Mouse (Mus musculus) hindbrain, embryonic 12.5 days (tissue): ENCODE measurements around the gene Il33. TPM values are rescaled to one million over a fixed set of nuclear protein-coding genes. Genes with fewer than 3 reads are reported as not detected.

Experiments used
- ATAC-seq: fragments of 200-750 bp; cut with Nextera tagmentation; 2 replicates; pipeline ENCODE4 v1.8.0; 2017; ENCODE audit warnings: moderate TSS enrichment; ENCODE audit not compliant: low FRiP score
- H3K27ac ChIP-seq: fragments of 300-500 bp; sonication (generic); 2 replicates; pipeline ENCODE4 v1.5.1; 2016; ENCODE audit warnings: mild to moderate bottlenecking
- H3K27me3 ChIP-seq: fragments of 300-500 bp; sonication (generic); 2 replicates; pipeline ENCODE4 v1.6.1; 2016; ENCODE audit warnings: mild to moderate bottlenecking
- H3K36me3 ChIP-seq: fragments of 300-500 bp; sonication (generic); 2 replicates; pipeline ENCODE4 v1.6.1; 2016; ENCODE audit warnings: mild to moderate bottlenecking
- H3K4me1 ChIP-seq: fragments of 300-500 bp; sonication (generic); 2 replicates; pipeline ENCODE4 v1.6.1; 2016
- H3K4me2 ChIP-seq: fragments of 300-500 bp; sonication (generic); replicated peaks from 2 replicates; pipeline ENCODE4 v1.6.1; 2016; ENCODE audit warnings: mild to moderate bottlenecking
- H3K4me3 ChIP-seq: fragments of 300-500 bp; sonication (generic); 2 replicates; pipeline ENCODE4 v1.5.1; 2016; ENCODE audit warnings: mild to moderate bottlenecking
- H3K9ac ChIP-seq: fragments of 300-500 bp; sonication (generic); 2 replicates; pipeline ENCODE4 v1.6.1; 2016; ENCODE audit warnings: mild to moderate bottlenecking, moderate library complexity
- H3K9me3 ChIP-seq: fragments of 300-500 bp; sonication (generic); replicated peaks from 2 replicates; pipeline ENCODE4 v1.6.1; 2016; ENCODE audit warnings: mild to moderate bottlenecking
- WGBS: fragments of 180-500 bp; shearing (Covaris S2); methylation state at CpG from one replicate; pipeline ENCODE4 v1.1.7; 2016; 5-methylcytosine and 5-hydroxymethylcytosine counted together
- polyA plus RNA-seq: library from polyadenylated mRNA; unstranded; fragments of >200 nt; fragmentation: Nextera tagmentation; extraction: Ambion mirVana; gene quantifications from 2 replicates; pipeline ENCODE4 v1.2.1, GENCODE M21; 2016

Gene Il33
- polyA plus RNA-seq = 1.7 and 1.8 TPM in 2 replicates

DNA sequence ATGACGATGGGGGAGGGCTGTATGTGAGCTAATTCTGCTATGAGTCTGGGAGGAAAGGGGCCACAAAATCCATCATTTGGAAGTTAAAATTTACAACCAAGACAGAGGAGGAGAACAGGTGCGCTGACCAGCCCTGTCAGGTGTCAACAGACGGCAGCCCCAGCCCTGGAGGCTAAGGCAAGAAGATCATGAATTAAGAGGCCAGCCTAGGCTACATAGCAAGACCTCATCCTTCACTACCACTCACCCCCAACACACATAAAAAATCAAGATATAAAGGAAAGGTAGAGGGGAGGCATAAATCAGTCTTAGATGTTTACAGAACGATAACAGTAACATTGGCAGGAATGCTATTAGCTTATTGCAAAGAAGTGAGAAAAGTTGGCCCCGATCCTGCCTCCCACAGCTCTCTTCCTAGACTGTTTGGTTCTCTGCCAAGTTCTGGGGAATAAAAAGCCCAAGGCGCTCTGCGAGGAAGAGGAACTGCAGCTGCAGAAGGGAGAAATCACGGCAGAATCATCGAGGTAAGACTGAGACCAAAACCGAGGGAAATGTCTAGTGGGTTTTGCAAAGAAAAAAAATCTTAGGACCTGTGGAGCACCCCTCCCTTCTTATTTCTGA, at the start of gene Il33:
Il33 (plus strand) TSS at position 477 of the 621 bp plus-strand sequence.
- Histone ChIP-seq H3K9ac (no peak within 1 kb of the TSS), H3K27me3 (no peaks in the 10 kb centered on the region), H3K4me3 (no peak within 1 kb of the TSS), H3K9me3 (no peaks in the 10 kb centered on the region), H3K4me1 (0 out of 2 replicates have a peak, but pooled peaks cover 4% of the 10 kb centered on the region), H3K27ac (no peak within 1 kb of the TSS), H3K4me2 (no peak within 1 kb of the TSS), H3K36me3 (no peaks in the 10 kb centered on the region)
- 71% methylated on average over 10 of the region's 10 CpGs for WGBS
- ATAC-seq = no peak

DNA sequence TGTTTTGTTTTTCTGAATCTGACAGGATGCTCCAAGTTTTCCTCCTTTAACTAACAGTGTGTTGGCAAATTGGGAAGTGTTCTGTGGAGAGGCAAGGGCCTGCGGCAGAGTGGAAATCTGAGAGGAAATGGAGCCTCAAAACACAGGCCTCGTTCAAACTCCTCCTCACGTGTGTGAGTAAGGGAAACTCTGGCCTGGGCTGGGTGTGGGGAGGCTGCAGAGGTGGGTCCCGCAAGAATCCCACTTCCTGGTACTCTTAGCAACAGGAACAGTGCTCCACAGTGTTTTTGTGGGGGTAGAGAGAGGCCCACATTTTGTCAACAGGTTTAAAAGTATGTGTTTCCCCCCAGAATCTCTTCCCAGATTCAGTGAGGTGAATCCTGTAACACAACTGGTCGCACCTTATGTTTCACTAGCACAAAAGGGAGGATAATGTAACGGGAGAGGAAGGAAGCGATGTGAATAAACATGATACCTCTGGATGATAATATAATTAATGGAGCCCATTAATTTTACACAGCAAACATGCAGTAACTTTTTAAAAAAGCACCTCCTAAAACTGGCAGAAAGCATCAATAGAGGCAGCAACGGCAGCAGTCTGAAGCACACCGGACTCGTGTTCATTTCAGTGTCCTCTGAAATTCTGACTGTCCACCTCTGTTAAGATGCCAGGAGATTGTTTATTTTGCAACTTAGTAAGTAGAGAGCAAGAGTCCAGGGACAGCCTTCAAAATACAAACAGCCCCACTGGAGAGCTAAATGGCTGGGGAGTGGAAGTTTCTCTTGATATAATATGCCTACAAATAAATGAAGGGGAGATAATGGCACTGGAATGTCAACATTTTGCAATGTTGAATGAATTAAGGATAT, 47.3 kb upstream of the Il33 start:
- Histone ChIP-seq H3K9me3 (no peaks in the 10 kb centered on the region), H3K27ac (no peak overlapping the region), H3K27me3 (no peaks in the 10 kb centered on the region), H3K4me2 (no peak overlapping the region), H3K36me3 (no peaks in the 10 kb centered on the region), H3K9ac (no peak overlapping the region), H3K4me3 (no peak overlapping the region), H3K4me1 (no peaks in the 10 kb centered on the region)
- no peak for ATAC-seq
- 72% methylated on average over 10 of the region's 10 CpGs for WGBS

DNA sequence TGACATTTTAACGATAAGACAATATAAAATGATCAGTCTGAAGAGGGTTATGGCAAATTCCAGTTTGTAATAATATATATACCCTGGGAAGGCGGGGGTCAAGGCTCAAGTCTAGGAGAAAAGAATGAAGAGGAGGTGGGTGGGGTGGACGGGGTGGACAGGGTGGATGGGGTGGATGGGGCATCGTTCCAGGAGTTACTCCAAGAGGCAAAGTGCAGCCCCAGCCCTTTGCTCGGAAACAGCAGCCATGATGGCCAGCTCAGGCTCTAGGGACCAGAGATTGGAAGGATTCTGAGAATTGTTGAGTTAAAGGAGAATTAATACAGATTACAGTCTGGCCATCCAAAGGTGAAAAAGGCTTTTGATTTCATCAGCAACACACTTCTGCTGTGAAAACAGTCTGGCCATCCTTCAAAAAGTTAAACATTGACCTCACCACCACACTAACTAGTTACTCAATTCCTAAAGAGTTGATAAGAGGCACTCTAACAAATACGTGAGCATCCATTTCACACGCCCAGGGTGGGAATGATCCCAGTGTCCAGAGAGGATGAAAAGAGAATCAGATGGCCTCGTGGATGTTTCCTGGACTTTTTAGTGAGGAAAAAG, 45.9 kb upstream of the Il33 start:
- no peaks in the 10 kb centered on the region for H3K9me3 ChIP-seq
- no peak overlapping the region for H3K9ac ChIP-seq
- H3K4me3 ChIP-seq = no peak overlapping the region
- H3K4me1 ChIP-seq = no peaks in the 10 kb centered on the region
- H3K27ac ChIP-seq = no peak overlapping the region
- 85% methylated on average over 8 of the region's 8 CpGs for WGBS
- no peak overlapping the region for H3K4me2 ChIP-seq
- H3K36me3 ChIP-seq = no peaks in the 10 kb centered on the region
- ATAC-seq = no peak
- H3K27me3 ChIP-seq = no peaks in the 10 kb centered on the region

DNA sequence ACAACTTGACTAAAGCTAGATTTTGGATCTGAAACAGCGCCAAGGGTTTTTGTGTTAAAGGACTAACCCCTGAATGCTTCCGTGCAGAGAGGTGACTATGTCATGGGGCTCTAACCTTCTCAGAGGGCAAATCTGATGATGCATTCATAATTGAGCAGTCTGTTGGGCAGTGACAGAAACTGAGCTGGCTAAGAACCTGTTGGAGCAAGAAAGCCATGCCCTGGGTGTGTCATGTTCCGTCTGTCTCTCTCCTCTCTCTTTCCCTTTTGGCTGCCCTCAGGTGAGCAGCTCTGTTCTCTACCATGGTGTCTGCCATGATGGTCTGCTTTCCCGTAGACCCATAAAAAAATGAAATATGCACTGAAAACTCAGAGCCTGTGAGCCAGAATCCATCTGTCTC, 44.0 kb upstream of the Il33 start:
- ATAC-seq = no peak
- no peaks in the 10 kb centered on the region for H3K27me3 ChIP-seq
- H3K4me3 ChIP-seq = no peak overlapping the region
- no peak overlapping the region for H3K4me2 ChIP-seq
- H3K27ac ChIP-seq = no peak overlapping the region
- H3K9me3 ChIP-seq = no peaks in the 10 kb centered on the region
- H3K4me1 ChIP-seq = no peaks in the 10 kb centered on the region
- H3K36me3 ChIP-seq = no peaks in the 10 kb centered on the region
- no peak overlapping the region for H3K9ac ChIP-seq
- WGBS = 87% methylated on average over 4 of the region's 4 CpGs

DNA sequence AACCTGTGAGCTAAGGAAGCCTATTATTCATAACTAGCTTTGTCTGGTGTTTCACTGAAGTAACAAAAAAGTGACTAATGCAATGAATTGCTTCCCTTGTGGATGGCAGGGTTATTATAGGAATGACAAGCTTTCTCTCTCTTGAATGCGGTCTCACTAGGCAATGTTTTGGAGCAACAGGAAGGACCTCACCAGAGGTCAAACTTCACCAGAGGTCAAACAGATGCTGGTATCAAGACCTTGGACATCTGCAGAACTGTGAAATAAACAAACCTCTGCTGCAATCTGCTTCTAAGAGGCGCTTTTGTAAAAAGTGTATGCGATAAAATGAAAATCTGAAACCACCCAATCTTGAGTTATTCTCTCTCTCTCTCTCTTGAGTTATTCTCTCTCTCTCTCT, 42.2 kb upstream of the Il33 start:
- Histone ChIP-seq H3K4me1 (no peaks in the 10 kb centered on the region), H3K9me3 (no peaks in the 10 kb centered on the region), H3K27ac (no peak overlapping the region), H3K36me3 (no peaks in the 10 kb centered on the region), H3K9ac (no peak overlapping the region), H3K4me2 (no peak overlapping the region), H3K4me3 (no peak overlapping the region), H3K27me3 (no peaks in the 10 kb centered on the region)
- no peak for ATAC-seq
- 83% methylated on average over 3 of the region's 3 CpGs for WGBS

DNA sequence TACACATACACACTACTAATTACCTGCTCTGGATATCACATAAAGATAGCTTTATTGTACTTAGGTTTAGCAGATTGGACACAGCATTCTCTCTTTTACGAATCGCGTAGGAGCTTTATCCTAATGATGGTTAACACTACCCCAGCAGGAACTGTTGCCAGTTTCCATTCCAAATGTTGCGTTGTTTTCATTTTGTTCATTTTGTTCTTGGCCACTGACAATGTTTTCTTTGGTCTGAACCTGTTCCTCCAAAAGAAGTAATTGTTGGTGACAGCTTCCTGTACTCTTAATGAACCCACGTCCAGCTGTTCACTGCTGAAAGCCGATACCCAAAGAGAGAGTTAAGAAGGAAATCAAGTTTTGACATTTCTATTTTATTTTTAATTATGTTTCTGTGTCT, 39.4 kb upstream of the Il33 start:
- Histone ChIP-seq H3K36me3 (no peaks in the 10 kb centered on the region), H3K9ac (no peak overlapping the region), H3K4me3 (no peak overlapping the region), H3K4me1 (no peaks in the 10 kb centered on the region), H3K4me2 (no peak overlapping the region), H3K27ac (no peak overlapping the region), H3K9me3 (no peaks in the 10 kb centered on the region), H3K27me3 (no peaks in the 10 kb centered on the region)
- 77% methylated on average over 6 of the region's 6 CpGs for WGBS
- ATAC-seq = no peak

DNA sequence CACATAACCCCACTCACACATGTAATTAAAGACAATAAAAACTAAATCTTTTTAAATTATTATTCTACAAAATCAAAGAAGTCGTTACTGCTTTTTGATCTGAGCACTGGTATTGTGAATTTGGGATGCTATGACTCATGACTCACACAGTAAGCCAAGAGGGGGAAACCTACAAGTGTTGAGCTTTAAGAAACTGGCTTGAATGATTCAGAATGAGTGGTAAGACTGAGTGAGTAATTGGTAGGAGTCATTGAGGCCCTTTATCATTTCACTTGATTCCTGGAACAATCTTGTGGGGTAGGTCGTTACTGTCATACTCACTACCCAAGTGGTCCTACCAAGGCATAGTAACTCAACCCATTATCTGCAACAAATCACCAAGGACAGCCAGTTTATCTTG, 37.4 kb upstream of the Il33 start:
- Histone ChIP-seq H3K4me1 (no peaks in the 10 kb centered on the region), H3K9me3 (no peaks in the 10 kb centered on the region), H3K36me3 (no peaks in the 10 kb centered on the region), H3K9ac (no peak overlapping the region), H3K4me2 (no peak overlapping the region), H3K4me3 (no peak overlapping the region), H3K27me3 (no peaks in the 10 kb centered on the region), H3K27ac (no peak overlapping the region)
- 87% methylated on average over 2 of the region's 2 CpGs for WGBS
- no peak for ATAC-seq

DNA sequence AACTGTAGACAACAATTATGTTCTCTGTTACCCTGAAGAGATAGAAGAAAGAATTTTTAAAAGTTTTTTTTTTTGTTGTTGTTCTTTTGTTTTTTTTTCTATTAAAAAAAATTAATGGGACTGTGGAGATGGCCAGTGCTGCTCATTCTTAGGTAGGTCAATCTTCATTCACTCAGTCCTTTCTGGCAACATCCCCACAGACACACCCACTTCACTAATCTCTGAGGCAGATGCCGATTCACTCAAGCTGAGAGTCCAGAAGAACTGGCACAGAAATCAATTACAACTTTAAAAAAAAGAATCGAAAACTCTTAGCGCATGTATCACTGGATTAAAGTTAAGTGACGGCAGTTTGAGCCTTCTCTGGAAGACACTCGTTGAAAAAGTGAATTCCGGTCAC, 36.0 kb upstream of the Il33 start:
- Histone ChIP-seq H3K9me3 (no peaks in the 10 kb centered on the region), H3K36me3 (no peaks in the 10 kb centered on the region), H3K27ac (no peak overlapping the region), H3K27me3 (no peaks in the 10 kb centered on the region), H3K4me1 (no peaks in the 10 kb centered on the region; the same call in 1 of the 2 replicates), H3K4me3 (no peak overlapping the region), H3K4me2 (no peak overlapping the region), H3K9ac (no peak overlapping the region)
- 89% methylated on average over 6 of the region's 6 CpGs for WGBS
- ATAC-seq = no peak

DNA sequence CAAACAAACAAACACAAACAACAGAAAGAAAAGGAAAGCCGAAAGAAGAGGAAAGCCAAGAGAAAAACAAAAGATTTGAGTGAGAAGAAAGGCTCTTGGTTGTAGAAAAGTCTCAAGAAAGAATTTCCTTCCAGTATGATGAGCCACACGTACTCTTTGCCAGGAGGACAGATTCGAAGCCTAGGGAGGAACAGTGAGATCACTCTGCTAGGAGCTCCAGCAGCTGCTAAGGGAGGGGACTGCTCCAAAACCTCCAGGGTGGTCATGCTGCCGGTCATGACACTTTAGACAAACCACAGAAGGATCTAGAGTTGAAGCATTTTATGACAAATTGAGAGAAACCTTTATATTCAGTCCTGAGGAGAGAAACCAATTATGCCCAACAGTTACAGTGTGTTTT, 32.9 kb upstream of the Il33 start:
- no peak overlapping the region for H3K4me2 ChIP-seq
- 78% methylated on average over 4 of the region's 4 CpGs for WGBS
- no peaks in the 10 kb centered on the region for H3K9me3 ChIP-seq
- no peak for ATAC-seq
- H3K4me3 ChIP-seq = no peak overlapping the region
- H3K27ac ChIP-seq = no peak overlapping the region
- H3K27me3 ChIP-seq = no peaks in the 10 kb centered on the region
- H3K9ac ChIP-seq = no peak overlapping the region
- peaks cover 9% of the 10 kb centered on the region for H3K4me1 ChIP-seq
- no peaks in the 10 kb centered on the region for H3K36me3 ChIP-seq

DNA sequence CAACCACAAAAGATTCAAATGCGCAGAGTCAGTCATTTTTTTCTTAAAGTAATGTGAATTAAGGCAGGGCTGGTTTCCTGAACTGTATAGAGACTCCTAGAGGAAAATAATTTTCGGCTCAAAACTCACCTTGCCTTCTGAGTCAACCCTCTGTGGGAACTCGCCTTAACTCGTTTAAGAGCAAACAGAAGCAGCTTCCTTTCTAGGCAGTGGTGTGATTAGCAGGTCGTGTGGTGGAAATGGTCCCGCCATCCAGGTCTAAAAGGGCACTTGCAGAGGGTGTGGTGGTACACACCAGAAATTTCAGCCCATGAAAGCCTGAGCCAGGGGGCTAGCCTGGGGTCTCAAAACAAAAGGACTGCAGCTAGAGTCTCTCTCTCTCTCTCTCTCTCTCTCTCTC, 32.1 kb upstream of the Il33 start:
- Histone ChIP-seq H3K9ac (no peak overlapping the region), H3K4me2 (no peak overlapping the region), H3K36me3 (no peaks in the 10 kb centered on the region), H3K9me3 (no peaks in the 10 kb centered on the region), H3K4me3 (no peak overlapping the region), H3K27ac (no peak overlapping the region), H3K27me3 (no peaks in the 10 kb centered on the region), H3K4me1 (peaks cover 9% of the 10 kb centered on the region)
- WGBS = 70% methylated on average over 6 of the region's 6 CpGs
- ATAC-seq = no peak

DNA sequence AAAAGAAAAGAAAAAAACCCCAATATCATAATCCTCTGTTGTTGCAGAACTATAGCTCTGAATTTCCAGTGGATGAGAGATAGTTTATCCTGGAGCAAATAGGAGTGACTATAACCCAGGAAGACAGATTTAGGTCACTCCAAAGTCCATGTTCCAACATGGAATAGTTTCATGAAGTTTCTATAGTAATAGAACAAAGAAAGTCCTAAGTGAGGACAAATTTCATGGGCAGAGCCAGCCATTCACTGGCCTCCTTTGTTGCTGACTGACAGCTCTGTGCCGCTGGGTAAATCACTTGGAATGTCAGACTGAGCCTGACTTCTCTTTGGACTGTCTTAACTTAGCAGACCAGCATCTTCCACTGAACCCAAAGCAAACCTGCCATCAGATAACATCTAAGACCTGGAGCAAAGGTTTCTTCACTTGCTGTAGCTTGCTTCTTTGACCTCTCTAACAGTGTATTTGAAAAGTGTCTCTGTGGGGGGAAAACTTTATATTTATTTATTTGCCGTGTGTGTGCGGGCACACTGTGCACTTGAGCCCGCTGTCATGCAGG, 31.1 kb upstream of the Il33 start:
- WGBS = 69% methylated on average over 4 of the region's 4 CpGs
- Histone ChIP-seq H3K9me3 (no peaks in the 10 kb centered on the region), H3K4me2 (no peak overlapping the region), H3K27me3 (no peaks in the 10 kb centered on the region), H3K27ac (no peak overlapping the region), H3K4me3 (no peak overlapping the region), H3K9ac (no peak overlapping the region), H3K4me1 (peaks cover 9% of the 10 kb centered on the region), H3K36me3 (no peaks in the 10 kb centered on the region)
- ATAC-seq = no peak

DNA sequence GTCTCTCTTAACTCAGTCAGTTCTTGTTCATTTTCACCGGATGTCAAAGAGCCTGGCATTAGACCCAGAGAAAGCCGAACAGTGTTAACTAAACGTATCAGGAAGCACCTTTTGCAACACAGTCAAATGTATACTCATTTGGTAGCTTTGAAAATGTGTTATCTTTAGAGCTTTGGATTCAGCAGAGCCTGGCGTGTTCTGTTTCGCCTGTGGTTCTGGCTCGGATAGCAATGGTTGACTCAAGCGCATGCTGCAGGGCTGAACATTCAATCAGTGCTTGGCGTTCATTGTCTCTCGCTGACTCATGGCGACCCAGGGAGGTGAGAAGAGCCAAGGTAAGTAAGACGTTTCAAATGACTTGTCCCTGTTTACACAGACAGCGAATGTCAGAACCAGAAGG, 30.5 kb upstream of the Il33 start:
- Histone ChIP-seq H3K4me3 (no peak overlapping the region), H3K27ac (no peak overlapping the region), H3K9ac (no peak overlapping the region), H3K9me3 (peaks cover 3% of the 10 kb centered on the region), H3K4me1 (peaks cover 9% of the 10 kb centered on the region), H3K27me3 (no peaks in the 10 kb centered on the region), H3K36me3 (no peaks in the 10 kb centered on the region), H3K4me2 (no peak overlapping the region)
- WGBS = 85% methylated on average over 12 of the region's 12 CpGs
- no peak for ATAC-seq
